Mouse (Mus musculus) neutrophil, adult 5-6 weeks (primary cell): Measurements from ENCODE around the gene Gramd2. TPM values are rescaled to one million over a fixed set of nuclear protein-coding genes. Genes with fewer than 3 reads are reported as not detected.

ENCODE experiments used
- ATAC-seq: fragments of 151-379, 151-347 bp; 2 replicates; pipeline ENCODE4 v1.8.0; 2017; ENCODE audit warnings: mild to moderate bottlenecking, moderate TSS enrichment; ENCODE audit not compliant: insufficient number of reproducible peaks, poor library complexity, low FRiP score, severe bottlenecking; ENCODE audit errors: extremely low read depth
- total RNA-seq: library from RNA; stranded (forward); fragments of 200-1000 nt; gene quantifications from 2 replicates; pipeline ENCODE4 v1.2.3, GENCODE M21; 2017

Gramd2 gene
- total RNA-seq, 1 experiment from 2014 or later, result 0.35 TPM

- ATAC-seq, result no peak
Observed at GRCm38 (mm10) chr9:59666813-59667212, 13.1 kb upstream of the Gramd2 start.

- ATAC-seq, result no peak
Observed at GRCm38 (mm10) chr9:59667250-59667649, 12.7 kb upstream of the Gramd2 start.

GRCm38 (mm10) chr9:59667904-59668303 is 12.0 kb upstream of the Gramd2 start:
- ATAC-seq, result no peak

GRCm38 (mm10) chr9:59668473-59668872 is 11.5 kb upstream of the Gramd2 start:
- no peak for ATAC-seq

GRCm38 (mm10) chr9:59669172-59669571 is 10.8 kb upstream of the Gramd2 start:
- ATAC-seq, result no peak

- ATAC-seq, result no peak
Observed at GRCm38 (mm10) chr9:59672195-59672894, 7.6 kb upstream of the Gramd2 start.

- ATAC-seq, result no peak
Observed at GRCm38 (mm10) chr9:59673427-59673826, 6.5 kb upstream of the Gramd2 start.

- ATAC-seq, result no peak
Observed at GRCm38 (mm10) chr9:59675598-59675997, 4.3 kb upstream of the Gramd2 start.

GRCm38 (mm10) chr9:59678313-59678712 is 1.6 kb upstream of the Gramd2 start:
- peak; percentile 51; the same call in 1 of the 2 replicates for ATAC-seq

- no peak for ATAC-seq
Observed at GRCm38 (mm10) chr9:59680534-59680875, 561 bp downstream of the Gramd2 start.

GRCm38 (mm10) chr9:59684020-59684419 is 4.1 kb downstream of the Gramd2 start:
- no peak for ATAC-seq

GRCm38 (mm10) chr9:59687416-59688046 is 7.6 kb downstream of the Gramd2 start:
- ATAC-seq, result no peak

- no peak for ATAC-seq
Observed at GRCm38 (mm10) chr9:59691635-59692094, 11.7 kb downstream of the Gramd2 start.

- ATAC-seq, result no peak
Observed at GRCm38 (mm10) chr9:59692145-59692544, 12.2 kb downstream of the Gramd2 start.

GRCm38 (mm10) chr9:59694571-59695450 is 14.9 kb downstream of the Gramd2 start:
- ATAC-seq, result no peak

- ATAC-seq, result no peak
Observed at GRCm38 (mm10) chr9:59695451-59695813, 15.5 kb downstream of the Gramd2 start.

GRCm38 (mm10) chr9:59696381-59696780 is 16.4 kb downstream of the Gramd2 start:
- no peak for ATAC-seq

GRCm38 (mm10) chr9:59701094-59701493 is 21.1 kb downstream of the Gramd2 start:
- no peak for ATAC-seq

- no peak for ATAC-seq
Observed at GRCm38 (mm10) chr9:59703099-59703498, 23.2 kb downstream of the Gramd2 start.
